Mouse (Mus musculus) myocyte (in vitro differentiated cells): ENCODE results near the gene Txk. TPM values are rescaled to one million over a fixed set of nuclear protein-coding genes. Genes with fewer than 3 reads are reported as not detected.

ENCODE experiments used
- H3K27me3 ChIP-seq: one replicate; pipeline ENCODE4 v1.6.1; 2011; ENCODE audit not compliant: control insufficient read depth, insufficient read depth, insufficient read length
- H3K36me3 ChIP-seq: one replicate; pipeline ENCODE4 v1.6.1; 2011; ENCODE audit not compliant: control insufficient read depth, insufficient read depth
- H3K4me2 ChIP-seq: one replicate; pipeline ENCODE4 v1.6.1; 2011; ENCODE audit warnings: low read depth, control low read depth
- H3K4me3 ChIP-seq: one replicate; pipeline ENCODE4 v1.5.1; 2011; ENCODE audit warnings: mild to moderate bottlenecking, control low read depth, moderate library complexity
- H3K79me2 ChIP-seq: one replicate; pipeline ENCODE4 v1.6.1; 2011; ENCODE audit not compliant: control insufficient read depth, insufficient read depth
- H3ac ChIP-seq: one replicate; pipeline ENCODE4 v1.6.1; 2011; ENCODE audit not compliant: control insufficient read depth, insufficient read length
- CEBPB ChIP-seq: IDR thresholded peaks from 2 replicates; pipeline ENCODE4 v1.6.1; 2011; ENCODE audit warnings: mild to moderate bottlenecking, moderate library complexity; ENCODE audit not compliant: poor library complexity, insufficient read depth, severe bottlenecking
- E2F4 ChIP-seq: IDR thresholded peaks from one replicate; pipeline ENCODE4 v1.6.1; 2011; ENCODE audit warnings: mild to moderate bottlenecking, control low read depth, moderate library complexity; ENCODE audit not compliant: insufficient read depth
- MAX ChIP-seq: IDR thresholded peaks from one replicate; pipeline ENCODE4 v1.6.1; 2011; ENCODE audit warnings: low read depth, mild to moderate bottlenecking, control low read depth
- MYOD1 ChIP-seq, 3 experiments: IDR thresholded peaks; one replicate each; pipeline ENCODE4 v1.6.1; 2011; ENCODE audit warnings: control low read depth in 2 of 3, low read depth in 2 of 3, mild to moderate bottlenecking in 2 of 3, moderate library complexity in 1 of 3; ENCODE audit not compliant: insufficient read length in 2 of 3, control insufficient read depth in 1 of 3
- MYOG ChIP-seq, 3 experiments: IDR thresholded peaks; one replicate each; pipeline ENCODE4 v1.6.1; 2011; ENCODE audit warnings: control low read depth in 2 of 3, low read depth in 2 of 3, mild to moderate bottlenecking in 2 of 3; ENCODE audit not compliant: insufficient read length in 2 of 3, control insufficient read depth in 1 of 3, insufficient read depth in 1 of 3
- POLR2A ChIP-seq: IDR thresholded peaks from one replicate; pipeline ENCODE4 v1.6.1; 2011; ENCODE audit warnings: low read depth, mild to moderate bottlenecking, control low read depth, moderate library complexity; ENCODE audit not compliant: insufficient read length
- POLR2AphosphoS2 ChIP-seq: IDR thresholded peaks from one replicate; pipeline ENCODE4 v1.6.1; 2011; ENCODE audit warnings: low read depth, control low read depth; ENCODE audit not compliant: insufficient read length
- REST ChIP-seq: IDR thresholded peaks from one replicate; pipeline ENCODE4 v1.6.1; 2011; ENCODE audit warnings: mild to moderate bottlenecking, control low read depth, moderate library complexity; ENCODE audit not compliant: insufficient read depth, insufficient read length
- SRF ChIP-seq: IDR thresholded peaks from one replicate; pipeline ENCODE4 v1.6.1; 2011; ENCODE audit warnings: low read depth; ENCODE audit not compliant: control insufficient read depth, insufficient read length
- TCF12 ChIP-seq: IDR thresholded peaks from one replicate; pipeline ENCODE4 v1.6.1; 2011; ENCODE audit warnings: mild to moderate bottlenecking, control low read depth; ENCODE audit not compliant: poor library complexity, insufficient read depth, severe bottlenecking
- TCF3 ChIP-seq: IDR thresholded peaks from one replicate; pipeline ENCODE4 v1.6.1; 2011; ENCODE audit warnings: low read depth, control low read depth; ENCODE audit not compliant: insufficient read length
- USF1 ChIP-seq: IDR thresholded peaks from one replicate; pipeline ENCODE4 v1.6.1; 2011; ENCODE audit warnings: low read depth, mild to moderate bottlenecking, control low read depth, moderate library complexity
- polyA plus RNA-seq: library from polyadenylated mRNA; unstranded; fragments of >200 nt; fragmentation: generic; extraction: Trizol; gene quantifications from one replicate; pipeline ENCODE4 v1.2.1, GENCODE M21; 2012; ENCODE audit warnings: missing spikeins

Gene Txk
- polyA plus RNA-seq, 1 experiment: 0.01 TPM

DNA sequence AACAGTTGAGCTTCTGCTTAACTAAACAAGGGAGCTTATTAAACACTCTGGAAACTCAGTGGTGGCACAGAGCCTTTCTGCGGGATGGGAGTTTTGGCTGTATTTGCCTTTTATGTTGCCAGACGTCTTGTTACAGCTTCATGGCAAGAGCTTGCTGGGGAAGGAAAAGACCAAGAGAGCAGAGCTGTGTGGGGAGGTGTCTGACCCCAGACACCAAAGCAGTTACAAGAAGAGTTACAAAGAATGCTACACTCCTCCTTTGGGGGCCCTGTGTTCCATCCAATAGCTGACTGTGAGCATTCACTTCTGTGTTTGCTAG lies 53.1 kb downstream of the Txk start:
- Histone ChIP-seq H3K27me3 (no peaks in the 10 kb centered on the region), H3K79me2 (no peaks in the 10 kb centered on the region), H3K4me2 (no peak overlapping the region), H3K4me3 (no peak overlapping the region), H3K36me3 (no peaks in the 10 kb centered on the region), H3ac (no peak overlapping the region)
- TF ChIP-seq TCF12: no peak
- TF ChIP-seq MYOD1 (IDR thresholded peaks at IDR 0.05; ENCODE audit: control insufficient read depth in 1 of 3, insufficient read length in 2 of 3, low read depth in 2 of 3): no peak
- TF ChIP-seq USF1: no peak
- TF ChIP-seq E2F4: no peak
- TF ChIP-seq SRF: no peak
- TF ChIP-seq REST: no peak
- TF ChIP-seq TCF3: no peak
- no peak for TF ChIP-seq CEBPB
- TF ChIP-seq POLR2AphosphoS2: no peak
- no peak for TF ChIP-seq MAX
- TF ChIP-seq MYOG (IDR thresholded peaks at IDR 0.05; ENCODE audit: control insufficient read depth in 1 of 3, insufficient read depth in 1 of 3, insufficient read length in 2 of 3, low read depth in 2 of 3): no peak
- no peak for TF ChIP-seq POLR2A

DNA sequence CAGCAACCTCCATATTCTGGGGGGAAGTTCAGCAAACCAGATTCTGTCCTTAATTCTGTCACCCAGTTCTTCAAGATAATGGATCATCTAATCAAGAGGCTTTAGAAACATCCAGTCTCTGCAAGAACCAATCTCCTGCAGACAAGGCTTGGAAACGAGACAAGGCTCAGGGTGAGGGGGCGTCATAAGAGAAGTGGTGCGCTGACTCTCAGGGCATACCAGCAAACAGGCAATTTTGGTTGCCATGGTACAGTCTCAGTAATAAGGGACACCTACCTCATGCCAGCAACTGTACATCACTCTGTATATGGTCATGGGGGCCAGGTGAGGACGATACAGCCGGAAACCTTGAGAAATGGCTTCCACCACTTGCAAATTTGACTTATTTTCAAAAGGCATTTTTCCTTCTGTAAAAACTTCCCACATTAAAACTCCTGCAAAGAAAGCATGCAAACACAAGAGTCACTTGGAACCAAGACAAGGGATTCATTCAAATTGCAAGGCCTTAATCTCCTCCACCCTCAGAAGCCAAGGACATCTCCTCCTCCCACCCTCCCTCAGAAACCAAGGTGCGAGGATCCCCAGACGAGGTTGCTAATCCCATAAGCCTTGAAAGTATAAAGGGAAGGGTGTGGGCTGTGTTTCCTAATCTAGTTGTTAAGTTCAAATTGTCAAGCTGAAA lies 53.6 kb downstream of the Txk start:
- Histone ChIP-seq H3K79me2 (no peaks in the 10 kb centered on the region), H3K27me3 (no peaks in the 10 kb centered on the region), H3K4me2 (no peak overlapping the region), H3K36me3 (no peaks in the 10 kb centered on the region), H3K4me3 (no peak overlapping the region), H3ac (no peak overlapping the region)
- TF ChIP-seq MAX (no peak), REST (no peak), MYOG (IDR thresholded peaks at IDR 0.05; ENCODE audit: control insufficient read depth in 1 of 3, insufficient read depth in 1 of 3, insufficient read length in 2 of 3, low read depth in 2 of 3) (no peak), SRF (no peak), TCF3 (no peak), POLR2A (no peak), TCF12 (no peak), E2F4 (no peak), CEBPB (no peak), MYOD1 (IDR thresholded peaks at IDR 0.05; ENCODE audit: control insufficient read depth in 1 of 3, insufficient read length in 2 of 3, low read depth in 2 of 3) (no peak), USF1 (no peak), POLR2AphosphoS2 (no peak)

DNA sequence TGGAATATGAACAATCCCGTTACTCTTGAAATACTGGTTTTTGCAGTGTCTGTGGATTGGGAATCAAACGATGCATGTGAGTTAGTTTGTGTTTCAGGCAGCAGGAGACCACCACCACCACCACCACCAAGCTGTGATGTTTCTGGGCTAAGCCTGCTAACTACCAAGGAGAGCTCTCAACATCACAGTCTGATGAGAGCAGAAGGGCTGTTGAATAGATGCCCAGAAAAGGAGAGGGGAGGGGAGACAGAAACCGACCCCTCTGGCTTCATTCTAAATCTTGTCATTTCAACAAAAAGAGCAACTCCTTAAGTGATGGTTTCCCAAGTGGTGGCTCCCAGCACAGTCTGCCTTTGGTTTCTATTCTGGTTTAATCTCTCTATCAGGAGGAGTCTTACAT lies 54.2 kb downstream of the Txk start:
- Histone ChIP-seq H3K36me3 (no peaks in the 10 kb centered on the region), H3ac (no peak overlapping the region), H3K4me3 (no peak overlapping the region), H3K4me2 (no peak overlapping the region), H3K27me3 (no peaks in the 10 kb centered on the region), H3K79me2 (no peaks in the 10 kb centered on the region)
- TF ChIP-seq MYOD1 (IDR thresholded peaks at IDR 0.05; ENCODE audit: control insufficient read depth in 1 of 3, insufficient read length in 2 of 3, low read depth in 2 of 3) (no peak), CEBPB (no peak), TCF12 (no peak)

DNA sequence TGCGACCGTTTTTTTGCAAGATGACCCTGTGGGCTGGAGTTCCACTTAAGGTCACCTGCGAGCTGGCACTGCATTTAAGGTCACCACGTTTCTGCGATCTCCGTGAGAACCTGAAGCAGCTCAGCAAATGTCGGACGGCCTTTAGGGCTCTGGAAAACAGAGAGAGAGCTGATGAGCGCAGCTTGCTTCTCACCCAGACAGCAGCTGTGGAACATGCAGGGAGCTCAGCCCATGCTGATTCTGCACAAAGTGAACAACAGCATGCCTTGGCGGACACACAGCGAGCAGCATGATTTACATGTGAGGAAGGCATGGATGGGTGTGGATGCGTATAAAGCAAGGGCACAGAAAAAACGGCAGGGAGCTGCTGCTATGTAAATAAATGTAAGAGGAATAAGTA lies 56.1 kb downstream of the Txk start:
- H3ac ChIP-seq: no peak overlapping the region
- H3K4me3 ChIP-seq: no peak overlapping the region
- no peak for TF ChIP-seq SRF
- TF ChIP-seq POLR2A: no peak
- no peak for TF ChIP-seq E2F4
- TF ChIP-seq MYOD1 (IDR thresholded peaks at IDR 0.05; ENCODE audit: control insufficient read depth in 1 of 3, insufficient read length in 2 of 3, low read depth in 2 of 3): no peak
- no peak for TF ChIP-seq REST
- no peak for TF ChIP-seq TCF12
- no peak for TF ChIP-seq MYOG (IDR thresholded peaks at IDR 0.05; ENCODE audit: control insufficient read depth in 1 of 3, insufficient read depth in 1 of 3, insufficient read length in 2 of 3, low read depth in 2 of 3)
- TF ChIP-seq USF1: no peak
- TF ChIP-seq MAX: no peak
- TF ChIP-seq TCF3: no peak
- no peak for TF ChIP-seq POLR2AphosphoS2
- no peak for TF ChIP-seq CEBPB
- no peaks in the 10 kb centered on the region for H3K27me3 ChIP-seq
- no peak overlapping the region for H3K4me2 ChIP-seq
- H3K36me3 ChIP-seq: no peaks in the 10 kb centered on the region
- H3K79me2 ChIP-seq: no peaks in the 10 kb centered on the region

DNA sequence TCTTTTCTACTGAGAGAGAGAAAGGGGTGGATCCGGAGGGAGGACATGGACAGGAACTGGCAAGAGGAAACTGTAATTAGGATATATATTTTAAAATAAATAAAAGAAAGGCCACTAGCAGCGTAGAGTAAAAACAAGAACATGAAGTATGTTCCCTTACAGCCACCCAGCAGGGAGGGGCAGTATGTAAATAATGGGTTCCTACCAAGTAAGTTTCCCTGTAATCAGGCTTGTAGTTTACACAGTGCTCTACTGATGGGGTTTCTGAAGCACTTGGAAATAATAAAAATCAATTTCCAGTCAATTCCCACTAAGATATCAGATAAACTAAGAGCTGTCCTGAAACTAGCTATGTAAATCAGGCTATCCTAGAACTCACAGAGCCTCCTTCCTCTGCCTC lies 57.9 kb downstream of the Txk start:
- no peak overlapping the region for H3K4me3 ChIP-seq
- H3K27me3 ChIP-seq: no peaks in the 10 kb centered on the region
- H3K79me2 ChIP-seq: no peaks in the 10 kb centered on the region
- no peak overlapping the region for H3ac ChIP-seq
- no peaks in the 10 kb centered on the region for H3K36me3 ChIP-seq
- no peak overlapping the region for H3K4me2 ChIP-seq
- no peak for TF ChIP-seq E2F4
- no peak for TF ChIP-seq POLR2AphosphoS2
- TF ChIP-seq CEBPB: no peak
- TF ChIP-seq TCF12: no peak
- no peak for TF ChIP-seq MYOD1 (IDR thresholded peaks at IDR 0.05; ENCODE audit: control insufficient read depth in 1 of 3, insufficient read length in 2 of 3, low read depth in 2 of 3)
- no peak for TF ChIP-seq TCF3
- TF ChIP-seq SRF: no peak
- no peak for TF ChIP-seq MAX
- TF ChIP-seq POLR2A: no peak
- no peak for TF ChIP-seq USF1
- no peak for TF ChIP-seq REST
- no peak for TF ChIP-seq MYOG (IDR thresholded peaks at IDR 0.05; ENCODE audit: control insufficient read depth in 1 of 3, insufficient read depth in 1 of 3, insufficient read length in 2 of 3, low read depth in 2 of 3)
